Mouse (Mus musculus) intestine, embryonic 14.5 days (tissue): ENCODE results near the gene Dnajb4. TPM values are rescaled to one million over a fixed set of nuclear protein-coding genes. Genes with fewer than 3 reads are reported as not detected.

Experiments
- ATAC-seq: fragments of 200-750 bp; cut with Nextera tagmentation; replicated peaks from 2 replicates; pipeline ENCODE4 v1.8.0; 2017; ENCODE audit warnings: low read depth, moderate number of reproducible peaks, moderate TSS enrichment, moderate library complexity; ENCODE audit not compliant: low FRiP score, low TSS enrichment
- DNase-seq: peaks from one replicate; pipeline ENCODE4 v3.0.0-alpha.2; 2018; ENCODE audit warnings: low spot score
- H3K27ac ChIP-seq: fragments of 300-500 bp; sonication (generic); 2 replicates; pipeline ENCODE4 v1.5.1; 2014; ENCODE audit warnings: low read depth, mild to moderate bottlenecking, control low read depth
- H3K27me3 ChIP-seq: fragments of 300-500 bp; sonication (generic); replicated peaks from 2 replicates; pipeline ENCODE4 v1.6.1; 2014; ENCODE audit warnings: low read length, control low read depth; ENCODE audit not compliant: control insufficient read depth, insufficient read depth
- H3K36me3 ChIP-seq: fragments of 300-500 bp; sonication (generic); 2 replicates; pipeline ENCODE4 v1.6.1; 2014; ENCODE audit warnings: low read length, control low read depth; ENCODE audit not compliant: control insufficient read depth, insufficient read depth
- H3K4me1 ChIP-seq: fragments of 300-500 bp; sonication (generic); replicated peaks from 2 replicates; pipeline ENCODE4 v1.6.1; 2014; ENCODE audit warnings: low read length, control low read depth, mixed read lengths; ENCODE audit not compliant: control insufficient read depth, insufficient read depth
- H3K4me2 ChIP-seq: fragments of 300-500 bp; sonication (generic); 2 replicates; pipeline ENCODE4 v1.6.1; 2014; ENCODE audit warnings: low read length
- H3K4me3 ChIP-seq: fragments of 300-500 bp; sonication (generic); 2 replicates; pipeline ENCODE4 v1.5.1; 2014; ENCODE audit warnings: low read depth, low read length, control low read depth, mixed read lengths
- H3K9ac ChIP-seq: fragments of 300-500 bp; sonication (generic); 2 replicates; pipeline ENCODE4 v1.6.1; 2014; ENCODE audit warnings: mild to moderate bottlenecking, low read length
- H3K9me3 ChIP-seq: fragments of 300-500 bp; sonication (generic); 2 replicates; pipeline ENCODE4 v1.6.1; 2016; ENCODE audit warnings: low read length, control low read depth; ENCODE audit not compliant: control insufficient read depth
- WGBS: fragments of 180-500 bp; shearing (Covaris S2); extraction: QIAGEN DNeasy Blood & Tissue Kit; methylation state at CpG from one replicate; pipeline ENCODE4 v1.1.7; 2014; 5-methylcytosine and 5-hydroxymethylcytosine counted together
- polyA plus RNA-seq: library from polyadenylated mRNA; unstranded; fragments of >200 nt; fragmentation: Nextera tagmentation; extraction: Ambion mirVana; gene quantifications from 2 replicates; pipeline ENCODE4 v1.2.1, GENCODE M21; 2014

Dnajb4 gene
- polyA plus RNA-seq, 1 experiment from 2014 or later, result 24.1 TPM

GRCm38 (mm10) chr3:152191791-152192237 lies 18.3 kb downstream of the Dnajb4 start:
- peak; percentile 45 for ATAC-seq
- peak overlapping the region; percentile 37 for H3K9ac ChIP-seq
- 6% methylated on average over 6 of the region's 6 CpGs for WGBS
- H3K4me2 ChIP-seq, result peak overlapping the region; percentile 50
- peaks cover under 1% of the 10 kb centered on the region; the same call in 1 of the 2 replicates for H3K36me3 ChIP-seq
- H3K4me3 ChIP-seq, result peak overlapping the region; percentile 65
- H3K27me3 ChIP-seq, result no peaks in the 10 kb centered on the region
- H3K27ac ChIP-seq, result peak overlapping the region; percentile 70
- H3K4me1 ChIP-seq, result peaks cover 15% of the 10 kb centered on the region; the same call in 1 of the 2 replicates
- no peaks in the 10 kb centered on the region for H3K9me3 ChIP-seq
- no peak for DNase-seq

GRCm38 (mm10) chr3:152190679-152191477 lies 19.2 kb downstream of the Dnajb4 start:
- Histone ChIP-seq H3K4me3 (peak overlapping the region; percentile 27), H3K4me1 (peaks cover 15% of the 10 kb centered on the region; the same call in 1 of the 2 replicates), H3K9me3 (no peaks in the 10 kb centered on the region), H3K27me3 (no peaks in the 10 kb centered on the region), H3K4me2 (peak overlapping the region; percentile 50), H3K9ac (peak overlapping the region; percentile 29; the same call in 1 of the 2 replicates), H3K27ac (peak overlapping the region; percentile 55; the same call in 1 of the 2 replicates), H3K36me3 (peaks cover 10% of the 10 kb centered on the region)
- ATAC-seq, result no peak
- no peak for DNase-seq
- whole genome bisulfite sequencing, result 67% methylated on average over 9 of the region's 9 CpGs

GRCm38 (mm10) chr3:152189306-152189705 lies 20.8 kb downstream of the Dnajb4 start:
- no peaks in the 10 kb centered on the region for H3K9me3 ChIP-seq
- H3K27ac ChIP-seq, result peak overlapping the region; percentile 66
- no peak for DNase-seq
- peaks cover 24% of the 10 kb centered on the region for H3K36me3 ChIP-seq
- WGBS, result 33% methylated on average over 4 of the region's 4 CpGs
- peak overlapping the region; percentile 20; the same call in 1 of the 2 replicates for H3K4me2 ChIP-seq
- H3K27me3 ChIP-seq, result no peaks in the 10 kb centered on the region
- peaks cover 15% of the 10 kb centered on the region; the same call in 1 of the 2 replicates for H3K4me1 ChIP-seq
- H3K4me3 ChIP-seq, result no peak overlapping the region
- H3K9ac ChIP-seq, result no peak overlapping the region
- no peak for ATAC-seq

GRCm38 (mm10) chr3:152186106-152186505 lies 24.0 kb downstream of the Dnajb4 start:
- no peak overlapping the region for H3K4me3 ChIP-seq
- DNase-seq (no peak), ATAC-seq (no peak)
- peaks cover 12% of the 10 kb centered on the region; the same call in 1 of the 2 replicates for H3K4me1 ChIP-seq
- H3K9ac ChIP-seq, result no peak overlapping the region
- no peak overlapping the region for H3K27ac ChIP-seq
- H3K9me3 ChIP-seq, result no peaks in the 10 kb centered on the region
- no peaks in the 10 kb centered on the region for H3K27me3 ChIP-seq
- 62% methylated on average over 6 of the region's 6 CpGs for WGBS
- H3K4me2 ChIP-seq, result no peak overlapping the region
- peaks cover 37% of the 10 kb centered on the region for H3K36me3 ChIP-seq

- H3K4me1 ChIP-seq, result no peaks in the 10 kb centered on the region
- H3K9me3 ChIP-seq, result 0 out of 2 replicates have a peak, but pooled peaks cover 3% of the 10 kb centered on the region
- no peak overlapping the region for H3K27ac ChIP-seq
- H3K4me3 ChIP-seq, result no peak overlapping the region
- ATAC-seq, result no peak
- no peak overlapping the region for H3K4me2 ChIP-seq
- 89% methylated on average over 9 of the region's 9 CpGs for WGBS
- no peaks in the 10 kb centered on the region for H3K27me3 ChIP-seq
- no peak for DNase-seq
- no peak overlapping the region for H3K9ac ChIP-seq
- H3K36me3 ChIP-seq, result peaks cover 37% of the 10 kb centered on the region
Measured at GRCm38 (mm10) chr3:152183522-152183921, 26.6 kb downstream of the Dnajb4 start.

GRCm38 (mm10) chr3:152180624-152181023 lies 29.5 kb downstream of the Dnajb4 start:
- Histone ChIP-seq H3K36me3 (peaks cover 25% of the 10 kb centered on the region), H3K9me3 (0 out of 2 replicates have a peak, but pooled peaks cover 3% of the 10 kb centered on the region)
- ATAC-seq, result no peak

GRCm38 (mm10) chr3:152179285-152179684 lies 30.8 kb downstream of the Dnajb4 start:
- H3K27me3 ChIP-seq, result no peaks in the 10 kb centered on the region
- no peak overlapping the region for H3K4me2 ChIP-seq
- peaks cover 13% of the 10 kb centered on the region for H3K36me3 ChIP-seq
- H3K9me3 ChIP-seq, result 0 out of 2 replicates have a peak, but pooled peaks cover 3% of the 10 kb centered on the region
- H3K4me3 ChIP-seq, result no peak overlapping the region
- DNase-seq (no peak), ATAC-seq (peak; percentile 75)
- 17% methylated on average over 1 of the region's 1 CpGs for WGBS
- H3K27ac ChIP-seq, result no peak overlapping the region
- H3K4me1 ChIP-seq, result no peaks in the 10 kb centered on the region
- no peak overlapping the region for H3K9ac ChIP-seq

More at GRCm38 (mm10) chr3:152180624-152181023, 29.5 kb downstream of the Dnajb4 start:
- WGBS, result 84% methylated on average over 4 of the region's 4 CpGs
- no peak for DNase-seq
- no peak overlapping the region for H3K9ac ChIP-seq
- no peak overlapping the region for H3K27ac ChIP-seq
- no peak overlapping the region for H3K4me3 ChIP-seq
- H3K4me2 ChIP-seq, result no peak overlapping the region
- H3K27me3 ChIP-seq, result no peaks in the 10 kb centered on the region
- H3K4me1 ChIP-seq, result no peaks in the 10 kb centered on the region

GRCm38 (mm10) chr3:152178816-152179215 lies 31.3 kb downstream of the Dnajb4 start:
- H3K4me3 ChIP-seq, result no peak overlapping the region
- H3K36me3 ChIP-seq, result peaks cover 9% of the 10 kb centered on the region
- H3K27me3 ChIP-seq, result no peaks in the 10 kb centered on the region
- 0 out of 2 replicates have a peak, but pooled peaks cover 3% of the 10 kb centered on the region for H3K9me3 ChIP-seq
- DNase-seq (no peak), ATAC-seq (no peak)
- no peaks in the 10 kb centered on the region for H3K4me1 ChIP-seq
- 75% methylated on average over 4 of the region's 4 CpGs for WGBS
- H3K4me2 ChIP-seq, result no peak overlapping the region
- H3K27ac ChIP-seq, result no peak overlapping the region
- no peak overlapping the region for H3K9ac ChIP-seq
